Mouse (Mus musculus): Measurements from ENCODE around the gene Gpr137b. TPM values are rescaled to one million over a fixed set of nuclear protein-coding genes. Genes with fewer than 3 reads are reported as not detected.
"Not testable (repeated sequence)": the region's sequence is repeated elsewhere in the genome, so short reads cannot be mapped to it uniquely, and the experiment has no call there.

The Gpr137b gene
- polyA plus RNA-seq, 1 experiment: 22.9 TPM

GRCm38 (mm10) chr13:13352113-13352512 lies 41.7 kb downstream of the Gpr137b start:
- not testable (repeated sequence) for H3K9me3 ChIP-seq (replicated peaks; ENCODE audit: control insufficient read depth, insufficient read depth, low read length, poor library complexity, severe bottlenecking); H3K36me3 ChIP-seq (ENCODE audit: control insufficient read depth, insufficient read depth, low read length, poor library complexity, severe bottlenecking); H3K9ac ChIP-seq (ENCODE audit: low read depth, poor library complexity, severe bottlenecking); H3K27me3 ChIP-seq (ENCODE audit: control insufficient read depth, insufficient read depth, low read length, poor library complexity, severe bottlenecking); H3K4me3 ChIP-seq (ENCODE audit: low read depth, low read length); H3K27ac ChIP-seq (ENCODE audit: insufficient read depth, low read length); H3K4me1 ChIP-seq (ENCODE audit: control insufficient read depth, insufficient read depth, low read length)

GRCm38 (mm10) chr13:13350681-13351080 lies 43.1 kb downstream of the Gpr137b start:
- H3K27ac ChIP-seq (ENCODE audit: insufficient read depth, low read length); H3K9me3 ChIP-seq (replicated peaks; ENCODE audit: control insufficient read depth, insufficient read depth, low read length, poor library complexity, severe bottlenecking); H3K4me3 ChIP-seq (ENCODE audit: low read depth, low read length); H3K4me1 ChIP-seq (ENCODE audit: control insufficient read depth, insufficient read depth, low read length); H3K27me3 ChIP-seq (ENCODE audit: control insufficient read depth, insufficient read depth, low read length, poor library complexity, severe bottlenecking); H3K9ac ChIP-seq (ENCODE audit: low read depth, poor library complexity, severe bottlenecking); H3K36me3 ChIP-seq (ENCODE audit: control insufficient read depth, insufficient read depth, low read length, poor library complexity, severe bottlenecking): not testable (repeated sequence)

GRCm38 (mm10) chr13:13349288-13349687 lies 44.5 kb downstream of the Gpr137b start:
- Histone ChIP-seq H3K27me3 (ENCODE audit: control insufficient read depth, insufficient read depth, low read length, poor library complexity, severe bottlenecking) (no peaks in the 10 kb centered on the region), H3K4me1 (ENCODE audit: control insufficient read depth, insufficient read depth, low read length) (no peaks in the 10 kb centered on the region), H3K4me3 (ENCODE audit: low read depth, low read length) (no peak overlapping the region), H3K27ac (ENCODE audit: insufficient read depth, low read length) (no peak overlapping the region), H3K36me3 (ENCODE audit: control insufficient read depth, insufficient read depth, low read length, poor library complexity, severe bottlenecking) (no peaks in the 10 kb centered on the region), H3K9me3 (replicated peaks; ENCODE audit: control insufficient read depth, insufficient read depth, low read length, poor library complexity, severe bottlenecking) (no peaks in the 10 kb centered on the region), H3K9ac (ENCODE audit: low read depth, poor library complexity, severe bottlenecking) (no peak overlapping the region)
- TF ChIP-seq CTCF (IDR thresholded peaks at IDR 0.05; ENCODE audit: low read depth, low read length) (peak; percentile 54), EP300 (IDR thresholded peaks at IDR 0.05; ENCODE audit: insufficient read depth, low read depth, low read length) (no peak), POLR2A (IDR thresholded peaks at IDR 0.05; ENCODE audit: insufficient read depth, low read length) (no peak)

- not testable (repeated sequence) for H3K36me3 ChIP-seq (ENCODE audit: control insufficient read depth, insufficient read depth, low read length, poor library complexity, severe bottlenecking)
Measured at GRCm38 (mm10) chr13:13347634-13348412, 46.0 kb downstream of the Gpr137b start.

GRCm38 (mm10) chr13:13337361-13337760 lies 56.5 kb downstream of the Gpr137b start:
- H3K9me3 ChIP-seq (replicated peaks; ENCODE audit: control insufficient read depth, insufficient read depth, low read length, poor library complexity, severe bottlenecking); H3K27ac ChIP-seq (ENCODE audit: insufficient read depth, low read length); H3K4me3 ChIP-seq (ENCODE audit: low read depth, low read length); H3K4me1 ChIP-seq (ENCODE audit: control insufficient read depth, insufficient read depth, low read length); H3K36me3 ChIP-seq (ENCODE audit: control insufficient read depth, insufficient read depth, low read length, poor library complexity, severe bottlenecking); H3K27me3 ChIP-seq (ENCODE audit: control insufficient read depth, insufficient read depth, low read length, poor library complexity, severe bottlenecking); H3K9ac ChIP-seq (ENCODE audit: low read depth, poor library complexity, severe bottlenecking): not testable (repeated sequence)

More at GRCm38 (mm10) chr13:13347634-13348412, 46.0 kb downstream of the Gpr137b start:
- Histone ChIP-seq H3K27ac (ENCODE audit: insufficient read depth, low read length) (peak overlapping the region; percentile 27), H3K9ac (ENCODE audit: low read depth, poor library complexity, severe bottlenecking) (peak overlapping the region; percentile 38; the same call in 1 of the 2 replicates), H3K4me3 (ENCODE audit: low read depth, low read length) (peak overlapping the region; percentile 29; the same call in 1 of the 2 replicates)
- H3K27me3 ChIP-seq (ENCODE audit: control insufficient read depth, insufficient read depth, low read length, poor library complexity, severe bottlenecking); H3K4me1 ChIP-seq (ENCODE audit: control insufficient read depth, insufficient read depth, low read length); H3K9me3 ChIP-seq (replicated peaks; ENCODE audit: control insufficient read depth, insufficient read depth, low read length, poor library complexity, severe bottlenecking): not testable (repeated sequence)

GRCm38 (mm10) chr13:13328876-13329275 lies 64.9 kb downstream of the Gpr137b start:
- Histone ChIP-seq H3K9ac (ENCODE audit: low read depth, poor library complexity, severe bottlenecking) (no peak overlapping the region), H3K9me3 (replicated peaks; ENCODE audit: control insufficient read depth, insufficient read depth, low read length, poor library complexity, severe bottlenecking) (no peaks in the 10 kb centered on the region), H3K27ac (ENCODE audit: insufficient read depth, low read length) (no peak overlapping the region), H3K4me1 (ENCODE audit: control insufficient read depth, insufficient read depth, low read length) (no peaks in the 10 kb centered on the region), H3K4me3 (ENCODE audit: low read depth, low read length) (no peak overlapping the region), H3K27me3 (ENCODE audit: control insufficient read depth, insufficient read depth, low read length, poor library complexity, severe bottlenecking) (no peaks in the 10 kb centered on the region), H3K36me3 (ENCODE audit: control insufficient read depth, insufficient read depth, low read length, poor library complexity, severe bottlenecking) (no peaks in the 10 kb centered on the region)
- TF ChIP-seq CTCF (IDR thresholded peaks at IDR 0.05; ENCODE audit: low read depth, low read length) (peak; percentile 71), POLR2A (IDR thresholded peaks at IDR 0.05; ENCODE audit: insufficient read depth, low read length) (no peak)

Other genes starting within 250 kb of the Gpr137b start
- 3.3 and 6.7 TPM in 2 replicates for gene Prl2c5, start 211.3 kb downstream of the Gpr137b start, polyA plus RNA-seq (2011; ENCODE audit: insufficient read depth, insufficient read length, low read depth, missing spikeins)
- 41.2 and 41.9 TPM in 2 replicates for gene Nid1, start 43.5 kb upstream of the Gpr137b start, polyA plus RNA-seq (2011; ENCODE audit: insufficient read depth, insufficient read length, low read depth, missing spikeins)
- gene Lyst, start 196.4 kb upstream of the Gpr137b start, polyA plus RNA-seq (2011; ENCODE audit: insufficient read depth, insufficient read length, low read depth, missing spikeins): 8.2 and 9.8 TPM in 2 replicates

Measured in ES-Bruce4 (cell line).